Mouse (Mus musculus) Patski (cell line): ENCODE results near the gene Mrm3. TPM values are rescaled to one million over a fixed set of nuclear protein-coding genes. Genes with fewer than 3 reads are reported as not detected.

ENCODE experiments used
- ATAC-seq: fragments of 100-300 bp; one replicate; pipeline ENCODE4 v1.8.0; 2021
- CTCF ChIA-PET: fragments of 350-600 bp; sonication (Branson Sonifier 250); formaldehyde crosslinking; loops from one replicate; lab custom pipeline; 2022; ENCODE audit warnings: inconsistent platforms; lab: Charles Lee
- POLR2A ChIA-PET: fragments of 350-600 bp; sonication (Branson Sonifier 250); formaldehyde crosslinking; loops from one replicate; lab custom pipeline; 2022; ENCODE audit warnings: antibody characterized with exemption, inconsistent platforms; lab: Charles Lee
- DNase-seq: peaks from one replicate; pipeline ENCODE4 v3.0.0-alpha.2; 2011; ENCODE audit warnings: low read depth, low spot score
- H3K27me3 ChIP-seq: fragments of 371-371 bp; one replicate; pipeline ENCODE4 v1.5.1; 2021
- CTCF ChIP-seq: fragments of 100-300 bp; IDR thresholded peaks from one replicate; pipeline ENCODE4 v1.5.1; 2021
- in situ Hi-C: fragments of 300-500 bp; cut with MboI; formaldehyde crosslinking; loops from 3 replicates; pipeline ENCODE4 v1.11.1; 2018; ENCODE audit warnings: low pct_unique_long_range_greater_than_20kb, mixed read lengths
- polyA plus RNA-seq: library from polyadenylated mRNA; unstranded; gene quantifications from one replicate; pipeline ENCODE4 v1.2.3, GENCODE M21; 2021

Mrm3 gene
- polyA plus RNA-seq, 1 experiment from 2014 or later: 15.4 TPM

GRCm38 (mm10) chr11:76216049-76216540, 27.4 kb upstream of the Mrm3 start:
- in situ Hi-C loops: no loop called here
- no peak for TF ChIP-seq CTCF
- no peaks in the 10 kb centered on the region for H3K27me3 ChIP-seq
- ATAC-seq (no peak), DNase-seq (no peak)
- CTCF ChIA-PET: no interaction called here
- POLR2A ChIA-PET: interaction anchor here (0.7 kb wide), 1 partner anchor 219 kb away, joined by 5 read pairs; no protein-coding TSS in a partner anchor

- no peak for TF ChIP-seq CTCF
- in situ Hi-C loops: no loop called here
- no peaks in the 10 kb centered on the region for H3K27me3 ChIP-seq
- peak; percentile 12 for ATAC-seq
- no peak for DNase-seq
- POLR2A ChIA-PET: interaction anchor here (0.7 kb wide), 1 partner anchor 218 kb away, joined by 5 read pairs; no protein-coding TSS in a partner anchor
- CTCF ChIA-PET: interaction anchor here (1.0 to 2.4 kb wide), 4 partner anchors 14 to 190 kb away, joined by 3 to 8 read pairs (median 6); no protein-coding TSS in a partner anchor
Observed at GRCm38 (mm10) chr11:76216681-76217389, 26.7 kb upstream of the Mrm3 start.

- CTCF ChIA-PET: interaction anchor here (0.6 to 2.4 kb wide), 7 partner anchors 13 to 243 kb away, joined by 3 to 8 read pairs (median 3); no protein-coding TSS in a partner anchor
- DNase-seq (peak; percentile 79), ATAC-seq (peak; percentile 93)
- in situ Hi-C loops: no loop called here
- peak; percentile 98 for TF ChIP-seq CTCF
- no peaks in the 10 kb centered on the region for H3K27me3 ChIP-seq
- POLR2A ChIA-PET: interaction anchor here (1.0 to 1.6 kb wide), 2 partner anchors 21 to 23 kb away, joined by 3 to 5 read pairs; no protein-coding TSS in a partner anchor
Observed at GRCm38 (mm10) chr11:76217390-76217800, 26.1 kb upstream of the Mrm3 start, which contains the start of the genes Dbil5 and Gemin4. Dbil5 (plus strand) TSS chr11:76217608. Gemin4 (minus strand) TSS chr11:76217664.

GRCm38 (mm10) chr11:76224631-76225030, 18.9 kb upstream of the Mrm3 start:
- POLR2A ChIA-PET: no interaction called here
- in situ Hi-C loops: no loop called here
- no peak for DNase-seq
- TF ChIP-seq CTCF: no peak
- ATAC-seq: no peak
- CTCF ChIA-PET: no interaction called here
- no peaks in the 10 kb centered on the region for H3K27me3 ChIP-seq

GRCm38 (mm10) chr11:76225051-76225450, 18.5 kb upstream of the Mrm3 start:
- POLR2A ChIA-PET: no interaction called here
- no peaks in the 10 kb centered on the region for H3K27me3 ChIP-seq
- DNase-seq (no peak), ATAC-seq (no peak)
- CTCF ChIA-PET: no interaction called here
- in situ Hi-C loops: no loop called here
- no peak for TF ChIP-seq CTCF

- CTCF ChIA-PET: no interaction called here
- in situ Hi-C loops: no loop called here
Observed at GRCm38 (mm10) chr11:76236136-76236535, 7.4 kb upstream of the Mrm3 start.

GRCm38 (mm10) chr11:76239750-76240149, 3.8 kb upstream of the Mrm3 start:
- in situ Hi-C loops: no loop called here
- no peak for DNase-seq
- CTCF ChIA-PET: interaction anchor here (1.5 to 2.0 kb wide), 2 partner anchors 14 to 22 kb away, joined by 4 to 8 read pairs; partner anchors contain the start of genes Dbil5 and Gemin4
- no peaks in the 10 kb centered on the region for H3K27me3 ChIP-seq
- no peak for TF ChIP-seq CTCF
- POLR2A ChIA-PET: interaction anchor here (0.7 to 0.9 kb wide), 2 partner anchors 22 to 98 kb away, joined by 3 read pairs; partner anchors contain the start of genes Dbil5 and Gemin4
- no peak for ATAC-seq

More at GRCm38 (mm10) chr11:76236136-76236535, 7.4 kb upstream of the Mrm3 start:
- no peak for DNase-seq
- H3K27me3 ChIP-seq: no peaks in the 10 kb centered on the region
- no peak for ATAC-seq
- no peak for TF ChIP-seq CTCF
- POLR2A ChIA-PET: interaction anchor here (0.6 kb wide), 1 partner anchor 207 kb away, joined by 3 read pairs; no protein-coding TSS in a partner anchor

GRCm38 (mm10) chr11:76243811-76244546, 464 bp downstream of the Mrm3 start:
- no peak for DNase-seq

GRCm38 (mm10) chr11:76246439-76246838, 2.9 kb downstream of the Mrm3 start:
- no peak for DNase-seq
- TF ChIP-seq CTCF: no peak
- CTCF ChIA-PET: no interaction called here
- in situ Hi-C loops: no loop called here
- no peak for ATAC-seq
- no peaks in the 10 kb centered on the region for H3K27me3 ChIP-seq
- POLR2A ChIA-PET: interaction anchor here (0.6 kb wide), 1 partner anchor 246 kb away, joined by 3 read pairs; no protein-coding TSS in a partner anchor

More at GRCm38 (mm10) chr11:76243811-76244546, 464 bp downstream of the Mrm3 start:
- ChIA-PET CTCF (interaction anchor here (1.5 to 4.3 kb wide), 2 partner anchors 9 to 155 kb away, joined by 5 to 12 read pairs; partner anchors contain the start of gene Nxn), POLR2A (interaction anchor here (0.6 to 1.0 kb wide), 2 partner anchors 127 to 154 kb away, joined by 4 read pairs; partner anchors contain the start of gene Nxn)
- peak; percentile 26 for ATAC-seq
- in situ Hi-C loops: no loop called here
- no peaks in the 10 kb centered on the region for H3K27me3 ChIP-seq
- no peak for TF ChIP-seq CTCF

GRCm38 (mm10) chr11:76247239-76247638, 3.7 kb downstream of the Mrm3 start:
- in situ Hi-C loops: no loop called here
- TF ChIP-seq CTCF: no peak
- DNase-seq (no peak), ATAC-seq (no peak)
- POLR2A ChIA-PET: no interaction called here
- no peaks in the 10 kb centered on the region for H3K27me3 ChIP-seq
- CTCF ChIA-PET: interaction anchor here (1.9 kb wide), 1 partner anchor 152 kb away, joined by 4 read pairs; the partner anchor contains the start of gene Nxn
